Mouse (Mus musculus) large intestine, adult 2 months (tissue): Measurements from ENCODE around the gene Trim11. TPM values are rescaled to one million over a fixed set of nuclear protein-coding genes. Genes with fewer than 3 reads are reported as not detected.

Experiments
- DNase-seq: peaks from one replicate; pipeline ENCODE4 v3.0.0-alpha.2; 2012; ENCODE audit warnings: low read depth, low spot score
- WGBS: fragments of 180-500 bp; shearing (Covaris S2); methylation state at CpG from one replicate; pipeline ENCODE4 v1.1.7; 2018; 5-methylcytosine and 5-hydroxymethylcytosine counted together
- polyA plus RNA-seq: library from polyadenylated mRNA; depleted of rRNA; stranded (reverse); fragments of >200 nt; gene quantifications from 2 replicates; pipeline ENCODE4 v1.2.3, GENCODE M21; 2012; rRNA removed

Trim11 gene
- polyA plus RNA-seq, 1 experiment = 15.4 TPM

- DNase-seq = no peak
- WGBS = 77% methylated on average over 5 of the region's 5 CpGs
Observed at GRCm38 (mm10) chr11:58997541-58997940, 19.6 kb downstream of the Trim11 start.

GRCm38 (mm10) chr11:58999158-58999557, 21.3 kb downstream of the Trim11 start:
- 21% methylated on average over 11 of the region's 11 CpGs for WGBS
- DNase-seq = no peak

GRCm38 (mm10) chr11:58999830-59000229, 21.9 kb downstream of the Trim11 start:
- DNase-seq = no peak
- 79% methylated on average over 6 of the region's 6 CpGs for WGBS

- no peak for DNase-seq
- 92% methylated on average over 21 of the region's 21 CpGs for WGBS
Observed at GRCm38 (mm10) chr11:59000635-59001034, 22.7 kb downstream of the Trim11 start.

- no peak for DNase-seq
- WGBS = 74% methylated on average over 7 of the region's 7 CpGs
Observed at GRCm38 (mm10) chr11:59002327-59003079, 24.6 kb downstream of the Trim11 start.

GRCm38 (mm10) chr11:59015052-59015451, 37.2 kb downstream of the Trim11 start:
- WGBS = 27% methylated on average over 9 of the region's 9 CpGs
- no peak for DNase-seq

GRCm38 (mm10) chr11:59026411-59026810, 48.5 kb downstream of the Trim11 start:
- DNase-seq = no peak

GRCm38 (mm10) chr11:59029003-59029402, 51.1 kb downstream of the Trim11 start:
- DNase-seq = no peak
- 82% methylated on average over 13 of the region's 13 CpGs for WGBS

More at GRCm38 (mm10) chr11:59026411-59026810, 48.5 kb downstream of the Trim11 start:
- WGBS = 53% methylated on average over 6 of the region's 6 CpGs

Other genes with a start within 250 kb of the Trim11 start
- gene Olfr317, start 238.9 kb upstream of the Trim11 start, polyA plus RNA-seq = not detected in 2 replicates
- gene Olfr316, start 225.4 kb upstream of the Trim11 start, polyA plus RNA-seq = not detected in 2 replicates
- not detected in 2 replicates for gene Olfr315, start 204.9 kb upstream of the Trim11 start, polyA plus RNA-seq
- gene Olfr314, start 195.1 kb upstream of the Trim11 start, polyA plus RNA-seq = not detected in 2 replicates
- 1.3 and 3.1 TPM in 2 replicates for gene Fam183b, start 176.1 kb upstream of the Trim11 start, polyA plus RNA-seq
- gene Olfr313, start 163.1 kb upstream of the Trim11 start, polyA plus RNA-seq = not detected in 2 replicates
- gene Olfr312, start 148.9 kb upstream of the Trim11 start, polyA plus RNA-seq = not detected in 2 replicates
- not detected in 2 replicates for gene Olfr311, start 138.8 kb upstream of the Trim11 start, polyA plus RNA-seq
- 2.1 and 2.8 TPM in 2 replicates for gene Gm12258, start 130.9 kb upstream of the Trim11 start, polyA plus RNA-seq
- 1.3 and 2.8 TPM in 2 replicates for gene 2810021J22Rik, start 110.9 kb upstream of the Trim11 start, polyA plus RNA-seq
- 0.38 and 0.89 TPM in 2 replicates for gene Zfp39, start 73.9 kb upstream of the Trim11 start, polyA plus RNA-seq
- gene Btnl10, start 60.2 kb upstream of the Trim11 start, polyA plus RNA-seq = not detected in 2 replicates
- 122 and 137 TPM in 2 replicates for gene Rnf187, start 39.2 kb upstream of the Trim11 start, polyA plus RNA-seq
- 2.3 and 3.7 TPM in 2 replicates for gene Hist3h2ba, start 29.2 kb upstream of the Trim11 start, polyA plus RNA-seq
- 11.6 and 13.1 TPM in 2 replicates for gene Hist3h2a, start 23.4 kb upstream of the Trim11 start, polyA plus RNA-seq
- 0.15 and 0.22 TPM in 2 replicates for gene Trim17, start 23.4 kb upstream of the Trim11 start, polyA plus RNA-seq
- gene Obscn, start 158.3 kb downstream of the Trim11 start, polyA plus RNA-seq = 0.62 and 0.92 TPM in 2 replicates
- 4.7 and 7.1 TPM in 2 replicates for gene Iba57, start 185.6 kb downstream of the Trim11 start, polyA plus RNA-seq
- gene Gjc2, start 205.1 kb downstream of the Trim11 start, polyA plus RNA-seq = 1.7 and 2.5 TPM in 2 replicates
- 143 and 195 TPM in 2 replicates for gene Guk1, start 214.1 kb downstream of the Trim11 start, polyA plus RNA-seq
- gene Mrpl55, start 224.4 kb downstream of the Trim11 start, polyA plus RNA-seq = 36.9 and 46.1 TPM in 2 replicates
- gene 2310033P09Rik, start 230.2 kb downstream of the Trim11 start, polyA plus RNA-seq = 21.1 and 21.6 TPM in 2 replicates